Mouse (Mus musculus): Measurements from ENCODE around the gene Cand1.

GRCm38 (mm10) chr10:119219415-119219814, 20.4 kb downstream of the Cand1 start:
- TF ChIP-seq CTCF (IDR thresholded peaks at IDR 0.05; ENCODE audit: borderline replicate concordance, insufficient read depth, low read depth, low read length), result no peak
- TF ChIP-seq POLR2A (IDR thresholded peaks at IDR 0.05; ENCODE audit: borderline replicate concordance, insufficient read depth, low read length), result no peak

Data from cerebellum, adult 2 months (tissue).